Mouse (Mus musculus) ovary, postnatal 14 days (tissue): ENCODE data around the gene Vps13c.

ENCODE experiments used
- DNase-seq: peaks from one replicate; pipeline ENCODE4 v3.0.0; 2022; ENCODE audit warnings: low spot score

Gene Vps13c

GRCm38 (mm10) chr9:68022311-68023043 is 182.3 kb downstream of the Vps13c start:
- no peak for DNase-seq

- DNase-seq = no peak
Measured at GRCm38 (mm10) chr9:68028631-68029030, 188.4 kb downstream of the Vps13c start.

GRCm38 (mm10) chr9:68033771-68034170 is 193.6 kb downstream of the Vps13c start:
- no peak for DNase-seq
